Mouse (Mus musculus): ENCODE data around the gene E2f8.

DNA sequence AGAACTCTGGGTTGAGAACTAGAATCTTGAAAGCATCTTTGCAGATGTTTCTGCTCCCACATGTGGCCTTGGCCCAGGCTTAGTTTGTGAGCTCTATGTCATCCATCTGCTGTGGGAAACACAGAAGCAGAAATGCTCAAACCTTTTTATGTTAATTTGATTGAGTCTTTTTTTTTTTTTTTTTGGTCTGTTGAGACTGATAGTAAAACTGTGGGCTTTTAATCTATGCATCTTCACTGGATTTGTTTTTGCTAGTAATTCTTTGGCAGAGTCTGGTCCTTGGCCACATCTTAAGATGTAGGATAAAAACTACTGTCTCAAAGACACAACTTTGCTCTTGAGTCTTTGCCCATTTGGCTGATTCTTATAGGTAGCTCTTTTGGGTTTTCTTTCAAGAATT is 29.8 kb upstream of the E2f8 start:
- no peak for TF ChIP-seq CTCF (IDR thresholded peaks at IDR 0.05)
- TF ChIP-seq EP300 (IDR thresholded peaks at IDR 0.05): no peak

Measured in lung, postnatal 0 days (tissue).